In the genomic region with DNA sequence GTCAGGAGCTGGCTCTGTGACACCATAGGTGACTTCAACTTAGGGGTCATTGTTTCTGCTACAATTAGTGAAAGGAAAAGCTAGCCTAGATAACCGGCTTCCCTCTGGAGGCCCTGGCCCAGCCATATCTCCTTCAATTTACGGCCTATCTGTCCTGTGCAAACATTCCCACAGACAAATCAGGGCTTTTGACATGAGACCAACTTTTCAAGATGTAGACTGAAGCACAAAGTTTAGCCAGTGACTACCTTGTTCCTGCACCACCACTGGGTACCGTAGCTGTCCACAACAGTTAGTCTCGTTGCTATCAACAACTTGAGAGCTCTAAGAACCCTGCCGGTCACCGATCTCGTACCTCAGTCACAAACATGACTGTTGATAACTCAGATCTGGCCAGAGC, we compare ENCODE assay signal across 21 mouse cellular contexts.
A peak's percentile ranks its signal among the peaks of the same experiment; 100 is the strongest.
DNase-seq lines count a peak whose midpoint lies in the region; ATAC-seq lines count a peak whose summit lies in the region.
"Had no signal": no experiment of that assay in that cellular context is flagged by ENCODE, and none has a peak within 500 bp of the region (broad histone marks: within the 10 kb centered on the region; RNA-seq: fewer than 3 reads in every experiment).

No protein-coding gene starts in this region.

- WGBS in lung, embryonic 15.5 days: 39% methylated on average over 7 of the region's 7 CpGs
- 14% methylated on average over 7 of the region's 7 CpGs for WGBS in heart, embryonic 12.5 days

- intact Hi-C loops in heart, postnatal 36 days (cut with DNase I): no loop called here

- H3K36me3 ChIP-seq in lung, embryonic 15.5 days: no peaks in the 10 kb centered on the region
- H3K36me3 ChIP-seq in heart, embryonic 12.5 days: no peaks in the 10 kb centered on the region
- H3K36me3 ChIP-seq: embryonic facial prominence, embryonic 13.5 days; hindbrain, embryonic 10.5 days; liver, embryonic 13.5 days; neural tube, embryonic 15.5 days had no signal

- no peak for DNase-seq in lung, postnatal 14 days
- DNase-seq in heart, postnatal 36 days: peak; percentile 8 to 31
- DNase-seq in urinary bladder, adult 18-20 months (ENCODE audit: low spot score in 2 of 2): no peak
- DNase-seq in urinary bladder, adult 2 months (ENCODE audit: low spot score): no peak
- no peak for DNase-seq in neural tube, embryonic 10.5 days (ENCODE audit: extremely low spot score, low spot score)
- DNase-seq: adrenal gland, postnatal 10 days; cerebellum, postnatal 10 days; gastrocnemius, postnatal 14 days; kidney, adult 8-10 months; kidney, postnatal 4 days; liver, embryonic 13.5 days; midbrain, embryonic 14.5 days; right cerebral cortex, postnatal 14 days had no signal

- H3K27me3 ChIP-seq in lung, embryonic 15.5 days: no peaks in the 10 kb centered on the region
- no peaks in the 10 kb centered on the region for H3K27me3 ChIP-seq in heart, embryonic 12.5 days (replicated peaks)
- H3K27me3 ChIP-seq: embryonic facial prominence, embryonic 13.5 days; liver, embryonic 13.5 days; megakaryocyte, embryonic 14.5 days; neural tube, embryonic 15.5 days had no signal

- H3K9me3 ChIP-seq in lung, embryonic 15.5 days: no peaks in the 10 kb centered on the region
- no peaks in the 10 kb centered on the region for H3K9me3 ChIP-seq in heart, embryonic 12.5 days (replicated peaks)
- H3K9me3 ChIP-seq: embryonic facial prominence, embryonic 13.5 days; hindbrain, embryonic 10.5 days; liver, embryonic 13.5 days; neural tube, embryonic 15.5 days had no signal

- no peak overlapping the region for H3K4me2 ChIP-seq in lung, embryonic 15.5 days
- no peak overlapping the region for H3K4me2 ChIP-seq in heart, embryonic 12.5 days
- H3K4me2 ChIP-seq: embryonic facial prominence, embryonic 13.5 days; liver, embryonic 13.5 days; neural tube, embryonic 15.5 days had no signal

- H3K4me1 ChIP-seq in lung, embryonic 15.5 days: peaks cover 5% of the 10 kb centered on the region; the same call in 1 of the 2 replicates
- peaks cover 16% of the 10 kb centered on the region for H3K4me1 ChIP-seq in heart, embryonic 12.5 days (replicated peaks)
- H3K4me1 ChIP-seq: embryonic facial prominence, embryonic 13.5 days; hindbrain, embryonic 10.5 days; liver, embryonic 13.5 days; megakaryocyte, embryonic 14.5 days had no signal

- no peak overlapping the region for H3K4me3 ChIP-seq in lung, embryonic 15.5 days
- no peak overlapping the region for H3K4me3 ChIP-seq in heart, embryonic 12.5 days
- H3K4me3 ChIP-seq: embryonic facial prominence, embryonic 13.5 days; hindbrain, embryonic 10.5 days; liver, embryonic 13.5 days; megakaryocyte, embryonic 14.5 days; myocyte; neural tube, embryonic 15.5 days had no signal

- H3K9ac ChIP-seq in lung, embryonic 15.5 days: no peak overlapping the region
- H3K9ac ChIP-seq in heart, embryonic 12.5 days: no peak overlapping the region
- H3K9ac ChIP-seq: embryonic facial prominence, embryonic 13.5 days; liver, embryonic 13.5 days; neural tube, embryonic 15.5 days had no signal

- H3K27ac ChIP-seq in lung, embryonic 15.5 days: 0 out of 2 replicates have a peak overlapping the region, but pooled peaks have one; percentile 29
- no peak overlapping the region; the same call in 1 of the 2 replicates for H3K27ac ChIP-seq in heart, embryonic 12.5 days (ENCODE audit: poor library complexity, severe bottlenecking)
- H3K27ac ChIP-seq: embryonic facial prominence, embryonic 13.5 days; hindbrain, embryonic 10.5 days; liver, embryonic 13.5 days; neural tube, embryonic 15.5 days had no signal

- ATAC-seq in lung, embryonic 15.5 days (ENCODE audit: borderline replicate concordance, extremely low read depth, low FRiP score, low TSS enrichment): no peak
- peak; percentile 76 for ATAC-seq in heart, embryonic 12.5 days (ENCODE audit: insufficient number of reproducible peaks, low FRiP score)
- ATAC-seq: forebrain, embryonic 14.5 days had no signal

Comparison
In these comparisons a context has a peak if more than half of its experiments do, and no peak if none do; other contexts are left out.
1. DNase-seq: peak in heart, postnatal 36 days (2 of 2); none in lung, postnatal 14 days (single experiment), urinary bladder, adult 18-20 months (0 of 2), urinary bladder, adult 2 months (single experiment) and neural tube, embryonic 10.5 days (single experiment).